Mouse (Mus musculus): ENCODE data around the gene Slc6a11. TPM values are rescaled to one million over a fixed set of nuclear protein-coding genes. Genes with fewer than 3 reads are reported as not detected.
A peak's percentile ranks its signal among the peaks of the same experiment; 100 is the strongest.

Gene Slc6a11
- polyA plus RNA-seq, 1 experiment from 2014 or later = not detected

GRCm38 (mm10) chr6:114275800-114276199 is 144.8 kb downstream of the Slc6a11 start:
- Histone ChIP-seq H3K9ac (replicated peaks; ENCODE audit: low read depth) (no peak overlapping the region), H3K4me1 (ENCODE audit: insufficient read depth, low read depth, low read length) (no peaks in the 10 kb centered on the region), H3K27ac (ENCODE audit: low read length) (no peak overlapping the region), H3K9me3 (ENCODE audit: low read length) (no peaks in the 10 kb centered on the region), H3K27me3 (replicated peaks; ENCODE audit: insufficient read depth, low read length) (no peaks in the 10 kb centered on the region), H3K4me3 (ENCODE audit: low read depth, low read length) (no peak overlapping the region), H3K36me3 (ENCODE audit: insufficient read depth, low read length) (no peaks in the 10 kb centered on the region), H3K4me2 (replicated peaks; ENCODE audit: low read depth, low read length) (no peak overlapping the region)
- DNase-seq (ENCODE audit: low spot score) (no peak), ATAC-seq (no peak)
- 50% methylated on average over 8 of the region's 8 CpGs for WGBS
- peak; percentile 25; the same call in 1 of the 2 replicates for TF ChIP-seq CTCF (IDR thresholded peaks at IDR 0.05)
- no peak for TF ChIP-seq EP300 (IDR thresholded peaks at IDR 0.05)

DNA sequence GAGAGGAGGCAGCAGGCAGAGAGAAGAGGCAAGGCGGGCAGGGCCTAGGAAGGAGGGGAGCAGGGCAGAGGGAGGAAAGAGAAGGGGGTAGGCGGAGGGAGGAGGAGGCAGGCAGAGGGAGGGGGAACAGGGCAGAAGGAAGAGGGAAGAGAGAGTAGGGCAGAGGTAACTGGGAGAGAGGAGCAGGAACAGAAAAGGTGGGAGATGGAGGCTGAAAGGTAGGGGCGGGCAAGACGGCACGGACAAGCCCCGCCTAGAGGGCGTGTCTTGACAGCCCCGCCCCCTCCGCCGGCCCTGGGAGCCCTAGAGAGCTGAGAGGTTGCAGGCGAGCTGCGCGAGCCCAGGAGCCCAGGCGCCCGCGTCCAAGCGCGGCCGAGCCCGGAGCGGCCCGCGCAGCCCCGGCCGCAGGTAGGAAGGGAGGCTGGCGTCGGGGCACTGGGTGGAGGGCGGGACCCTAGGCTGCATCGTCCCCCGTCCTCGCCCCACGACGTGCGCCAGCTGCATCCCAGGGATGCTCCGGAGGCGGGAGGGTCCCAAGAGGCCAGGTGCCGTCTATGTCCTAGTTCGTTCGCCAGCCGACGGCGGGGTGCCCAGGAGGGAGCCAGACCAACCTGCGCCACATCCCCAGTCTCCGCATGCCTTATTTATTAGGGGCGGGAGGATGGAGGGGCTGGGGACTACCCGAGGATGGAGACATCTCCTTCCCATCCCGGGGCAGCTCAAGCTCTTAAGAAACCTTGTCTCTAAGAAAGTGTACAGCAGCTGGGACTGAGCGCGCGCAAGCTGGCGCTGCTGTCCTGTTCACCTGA is 151.6 kb downstream of the Slc6a11 start, which contains the start of gene Slc6a1:
Gene Slc6a1 (plus strand): TSS at position 167 of the 809 bp plus-strand sequence.
- ATAC-seq (peak; percentile 95), DNase-seq (ENCODE audit: low spot score) (peak; percentile 69)
- no peaks in the 10 kb centered on the region for H3K36me3 ChIP-seq (ENCODE audit: insufficient read depth, low read length)
- H3K27me3 ChIP-seq (replicated peaks; ENCODE audit: insufficient read depth, low read length) = peaks cover 40% of the 10 kb centered on the region
- WGBS = under 1% methylated on average over 32 of the region's 51 CpGs
- H3K9me3 ChIP-seq (ENCODE audit: low read length) = no peaks in the 10 kb centered on the region
- H3K9ac ChIP-seq (replicated peaks; ENCODE audit: low read depth) = no peak within 1 kb of the TSS
- TF ChIP-seq EP300 (IDR thresholded peaks at IDR 0.05) (no peak), CTCF (IDR thresholded peaks at IDR 0.05) (no peak)
- H3K4me1 ChIP-seq (ENCODE audit: insufficient read depth, low read depth, low read length) = no peaks in the 10 kb centered on the region
- no peak within 1 kb of the TSS for H3K27ac ChIP-seq (ENCODE audit: low read length)
- no peak within 1 kb of the TSS for H3K4me3 ChIP-seq (ENCODE audit: low read depth, low read length)
- H3K4me2 ChIP-seq (replicated peaks; ENCODE audit: low read depth, low read length) = no peak within 1 kb of the TSS

- WGBS = 11% methylated on average over 8 of the region's 8 CpGs
- DNase-seq (ENCODE audit: low spot score) = no peak
- H3K9ac ChIP-seq (replicated peaks; ENCODE audit: low read depth) = no peak overlapping the region
- no peak overlapping the region for H3K4me3 ChIP-seq (ENCODE audit: low read depth, low read length)
- ATAC-seq = no peak
- TF ChIP-seq CTCF (IDR thresholded peaks at IDR 0.05) = no peak
- no peak for TF ChIP-seq EP300 (IDR thresholded peaks at IDR 0.05)
- H3K36me3 ChIP-seq (ENCODE audit: insufficient read depth, low read length) = no peaks in the 10 kb centered on the region
- H3K27me3 ChIP-seq (replicated peaks; ENCODE audit: insufficient read depth, low read length) = peaks cover 40% of the 10 kb centered on the region
- H3K4me2 ChIP-seq (replicated peaks; ENCODE audit: low read depth, low read length) = no peak overlapping the region
- H3K4me1 ChIP-seq (ENCODE audit: insufficient read depth, low read depth, low read length) = no peaks in the 10 kb centered on the region
- H3K9me3 ChIP-seq (ENCODE audit: low read length) = no peaks in the 10 kb centered on the region
- no peak overlapping the region for H3K27ac ChIP-seq (ENCODE audit: low read length)
Measured at GRCm38 (mm10) chr6:114283278-114283770, 152.3 kb downstream of the Slc6a11 start.

- DNase-seq (ENCODE audit: low spot score) (no peak), ATAC-seq (no peak)
- 42% methylated on average over 10 of the region's 10 CpGs for WGBS
- no peak for TF ChIP-seq CTCF (IDR thresholded peaks at IDR 0.05)
- no peak for TF ChIP-seq EP300 (IDR thresholded peaks at IDR 0.05)
- H3K4me3 ChIP-seq (ENCODE audit: low read depth, low read length) = no peak overlapping the region
- peaks cover 40% of the 10 kb centered on the region for H3K27me3 ChIP-seq (replicated peaks; ENCODE audit: insufficient read depth, low read length)
- H3K4me2 ChIP-seq (replicated peaks; ENCODE audit: low read depth, low read length) = no peak overlapping the region
- no peak overlapping the region for H3K27ac ChIP-seq (ENCODE audit: low read length)
- H3K36me3 ChIP-seq (ENCODE audit: insufficient read depth, low read length) = no peaks in the 10 kb centered on the region
- no peak overlapping the region for H3K9ac ChIP-seq (replicated peaks; ENCODE audit: low read depth)
- no peaks in the 10 kb centered on the region for H3K9me3 ChIP-seq (ENCODE audit: low read length)
- no peaks in the 10 kb centered on the region for H3K4me1 ChIP-seq (ENCODE audit: insufficient read depth, low read depth, low read length)
Measured at GRCm38 (mm10) chr6:114283927-114284703, 153.1 kb downstream of the Slc6a11 start.

DNA sequence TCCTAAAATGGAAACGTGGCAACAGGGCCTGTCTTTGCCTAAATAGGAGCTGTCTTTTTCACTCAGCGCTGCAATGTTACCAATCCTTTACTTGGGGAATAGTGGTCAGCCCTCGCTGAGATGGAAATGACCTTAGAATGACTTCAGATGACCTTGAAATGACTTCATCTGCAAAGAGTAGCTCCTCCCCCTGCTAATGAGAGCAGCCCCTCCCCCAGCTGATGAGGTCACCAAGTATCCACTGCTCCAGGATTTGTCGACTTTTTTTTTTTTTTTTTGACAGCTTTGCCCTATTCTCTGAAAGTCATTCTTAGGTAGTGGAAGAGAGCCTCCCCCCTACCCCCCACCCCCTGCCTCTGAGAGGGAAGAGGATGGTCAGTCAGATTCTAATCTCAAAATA is 154.4 kb downstream of the Slc6a11 start:
- 25% methylated on average over 4 of the region's 4 CpGs for WGBS
- DNase-seq (ENCODE audit: low spot score) = no peak
- TF ChIP-seq EP300 (IDR thresholded peaks at IDR 0.05) (no peak), CTCF (IDR thresholded peaks at IDR 0.05) (no peak)
- Histone ChIP-seq H3K27ac (ENCODE audit: low read length) (no peak overlapping the region), H3K4me3 (ENCODE audit: low read depth, low read length) (no peak overlapping the region), H3K36me3 (ENCODE audit: insufficient read depth, low read length) (no peaks in the 10 kb centered on the region), H3K4me2 (replicated peaks; ENCODE audit: low read depth, low read length) (no peak overlapping the region), H3K9ac (replicated peaks; ENCODE audit: low read depth) (no peak overlapping the region), H3K4me1 (ENCODE audit: insufficient read depth, low read depth, low read length) (no peaks in the 10 kb centered on the region), H3K9me3 (ENCODE audit: low read length) (no peaks in the 10 kb centered on the region), H3K27me3 (replicated peaks; ENCODE audit: insufficient read depth, low read length) (peaks cover 40% of the 10 kb centered on the region)
- no peak for ATAC-seq

DNA sequence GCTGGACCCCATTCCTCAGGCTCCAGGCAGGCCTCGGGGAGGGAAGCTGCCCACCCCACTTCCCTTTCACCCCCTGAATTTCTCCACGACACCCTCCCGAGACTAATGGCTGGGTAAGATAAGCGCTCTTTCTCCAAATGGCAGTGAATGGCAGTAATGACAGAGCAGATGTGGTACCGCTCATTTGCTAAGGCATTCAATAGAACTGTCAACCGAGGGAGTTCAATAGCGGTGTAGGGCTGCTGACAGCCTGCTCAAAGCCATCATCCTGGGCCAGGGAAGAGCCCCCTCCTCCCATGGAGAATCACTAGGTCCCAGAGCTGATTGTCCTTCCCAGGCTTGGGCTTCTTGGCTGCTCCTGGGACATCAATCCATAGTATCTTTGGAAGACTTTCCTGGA is 158.1 kb downstream of the Slc6a11 start:
- DNase-seq (ENCODE audit: low spot score) (no peak), ATAC-seq (no peak)
- H3K27ac ChIP-seq (ENCODE audit: low read length) = no peak overlapping the region
- H3K27me3 ChIP-seq (replicated peaks; ENCODE audit: insufficient read depth, low read length) = peaks cover 12% of the 10 kb centered on the region
- H3K4me3 ChIP-seq (ENCODE audit: low read depth, low read length) = no peak overlapping the region
- H3K36me3 ChIP-seq (ENCODE audit: insufficient read depth, low read length) = no peaks in the 10 kb centered on the region
- H3K4me2 ChIP-seq (replicated peaks; ENCODE audit: low read depth, low read length) = no peak overlapping the region
- H3K9me3 ChIP-seq (ENCODE audit: low read length) = no peaks in the 10 kb centered on the region
- TF ChIP-seq EP300 (IDR thresholded peaks at IDR 0.05) = no peak
- no peak for TF ChIP-seq CTCF (IDR thresholded peaks at IDR 0.05)
- no peak overlapping the region for H3K9ac ChIP-seq (replicated peaks; ENCODE audit: low read depth)
- WGBS = 48% methylated on average over 7 of the region's 7 CpGs
- H3K4me1 ChIP-seq (ENCODE audit: insufficient read depth, low read depth, low read length) = no peaks in the 10 kb centered on the region

Measured in lung, postnatal 0 days (tissue).